Mouse (Mus musculus) heart, embryonic 16.5 days (tissue): ENCODE results near the gene Hvcn1. TPM values are rescaled to one million over a fixed set of nuclear protein-coding genes. Genes with fewer than 3 reads are reported as not detected.

Experiments
- ATAC-seq: fragments of 200-750 bp; cut with Nextera tagmentation; replicated peaks from 2 replicates; pipeline ENCODE4 v1.8.0; 2017; ENCODE audit warnings: moderate number of reproducible peaks; ENCODE audit not compliant: insufficient read depth, low FRiP score; ENCODE audit errors: extremely low read depth
- H3K27ac ChIP-seq: fragments of 300-500 bp; sonication (generic); 2 replicates; pipeline ENCODE4 v1.5.1; 2014; ENCODE audit warnings: mild to moderate bottlenecking, low read length, control low read depth, moderate library complexity
- H3K27me3 ChIP-seq: fragments of 300-500 bp; sonication (generic); 2 replicates; pipeline ENCODE4 v1.6.1; 2014; ENCODE audit warnings: low read length, mixed read lengths; ENCODE audit not compliant: control insufficient read depth, insufficient read depth
- H3K36me3 ChIP-seq: fragments of 300-500 bp; sonication (generic); 2 replicates; pipeline ENCODE4 v1.6.1; 2014; ENCODE audit not compliant: control insufficient read depth, insufficient read depth
- H3K4me1 ChIP-seq: fragments of 300-500 bp; sonication (generic); 2 replicates; pipeline ENCODE4 v1.6.1; 2014; ENCODE audit warnings: low read length, mixed read lengths; ENCODE audit not compliant: control insufficient read depth, insufficient read depth
- H3K4me2 ChIP-seq: fragments of 300-500 bp; sonication (generic); 2 replicates; pipeline ENCODE4 v1.6.1; 2014; ENCODE audit warnings: low read depth, mild to moderate bottlenecking, control low read depth, low read length
- H3K4me3 ChIP-seq: fragments of 300-500 bp; sonication (generic); 2 replicates; pipeline ENCODE4 v1.5.1; 2014; ENCODE audit warnings: mild to moderate bottlenecking, control low read depth, low read length
- H3K9ac ChIP-seq: fragments of 300-500 bp; sonication (generic); 2 replicates; pipeline ENCODE4 v1.6.1; 2014; ENCODE audit warnings: low read length, control low read depth
- H3K9me3 ChIP-seq: fragments of 300-500 bp; sonication (generic); replicated peaks from 2 replicates; pipeline ENCODE4 v1.6.1; 2016; ENCODE audit warnings: low read length; ENCODE audit not compliant: control insufficient read depth
- WGBS: fragments of 180-500 bp; shearing (Covaris S2); extraction: QIAGEN DNeasy Blood & Tissue Kit; methylation state at CpG from one replicate; pipeline ENCODE4 v1.1.7; 2014; 5-methylcytosine and 5-hydroxymethylcytosine counted together
- polyA plus RNA-seq: library from polyadenylated mRNA; unstranded; fragments of >200 nt; fragmentation: Nextera tagmentation; extraction: Ambion mirVana; gene quantifications from 2 replicates; pipeline ENCODE4 v1.2.1, GENCODE M21; 2015

Gene Hvcn1
- polyA plus RNA-seq, 1 experiment from 2014 or later, result 5.7 TPM

GRCm38 (mm10) chr5:122235196-122235836 lies 28.7 kb downstream of the Hvcn1 start:
- H3K9ac ChIP-seq, result no peak overlapping the region
- H3K27ac ChIP-seq, result peak overlapping the region; percentile 17; the same call in 1 of the 2 replicates
- no peaks in the 10 kb centered on the region for H3K27me3 ChIP-seq
- H3K9me3 ChIP-seq, result no peaks in the 10 kb centered on the region
- WGBS, result 60% methylated on average over 9 of the region's 9 CpGs
- H3K4me1 ChIP-seq, result 0 out of 2 replicates have a peak, but pooled peaks cover 3% of the 10 kb centered on the region
- peak; percentile 11; the same call in 1 of the 2 replicates for ATAC-seq
- no peak overlapping the region for H3K4me2 ChIP-seq
- no peaks in the 10 kb centered on the region for H3K36me3 ChIP-seq
- H3K4me3 ChIP-seq, result no peak overlapping the region

DNA sequence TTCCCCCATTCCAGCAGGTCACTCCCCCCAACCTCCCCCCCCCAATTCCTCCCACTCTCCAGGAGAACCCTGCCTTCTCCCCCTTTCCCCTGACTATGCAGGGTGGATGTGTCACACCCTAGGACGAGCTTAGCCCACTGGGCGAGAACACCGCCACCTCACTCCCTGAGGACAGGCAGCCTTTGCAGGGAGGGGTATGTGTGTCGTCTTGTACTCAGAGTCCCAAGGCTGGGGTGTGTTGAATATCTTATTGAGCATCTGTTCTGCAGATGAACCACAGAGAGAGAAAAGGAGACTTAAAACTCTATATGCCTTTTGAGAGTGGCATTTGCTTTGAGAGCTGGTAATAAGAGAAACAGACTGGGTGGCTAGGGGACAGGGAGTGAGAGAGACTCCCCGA lies 30.6 kb downstream of the Hvcn1 start:
- H3K27me3 ChIP-seq, result no peaks in the 10 kb centered on the region
- no peak for ATAC-seq
- no peak overlapping the region for H3K4me2 ChIP-seq
- no peak overlapping the region for H3K27ac ChIP-seq
- H3K4me3 ChIP-seq, result no peak overlapping the region
- H3K4me1 ChIP-seq, result 0 out of 2 replicates have a peak, but pooled peaks cover 3% of the 10 kb centered on the region
- no peaks in the 10 kb centered on the region for H3K9me3 ChIP-seq
- WGBS, result 76% methylated on average over 5 of the region's 5 CpGs
- H3K9ac ChIP-seq, result no peak overlapping the region
- H3K36me3 ChIP-seq, result peaks cover 3% of the 10 kb centered on the region; the same call in 1 of the 2 replicates

GRCm38 (mm10) chr5:122239618-122240017 lies 33.0 kb downstream of the Hvcn1 start:
- Histone ChIP-seq H3K4me2 (no peak overlapping the region), H3K9ac (no peak overlapping the region), H3K36me3 (peaks cover 3% of the 10 kb centered on the region; the same call in 1 of the 2 replicates), H3K27me3 (no peaks in the 10 kb centered on the region), H3K9me3 (no peaks in the 10 kb centered on the region), H3K4me3 (no peak overlapping the region), H3K4me1 (no peaks in the 10 kb centered on the region), H3K27ac (no peak overlapping the region)
- WGBS, result 47% methylated on average over 7 of the region's 7 CpGs
- ATAC-seq, result no peak

DNA sequence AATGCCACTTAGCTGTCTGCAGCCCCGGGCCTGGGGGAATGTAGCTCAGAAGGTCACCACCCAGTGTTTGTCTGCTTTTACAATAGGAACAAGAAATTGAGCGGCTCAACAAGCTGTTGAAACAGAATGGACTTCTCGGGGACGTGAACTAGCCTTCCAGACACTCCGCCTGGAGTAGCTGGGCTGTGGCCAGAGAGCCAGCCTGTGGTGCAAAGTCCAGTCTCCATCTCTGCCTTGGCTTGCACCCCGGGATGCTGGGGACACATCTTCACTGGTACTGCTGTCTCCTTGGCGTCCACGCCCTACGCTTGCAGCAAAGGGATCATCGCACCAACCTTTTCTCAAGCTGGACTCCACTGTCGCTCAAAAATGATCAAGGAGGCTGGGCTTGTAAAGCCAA lies 33.9 kb downstream of the Hvcn1 start:
- ATAC-seq, result no peak
- no peak overlapping the region for H3K9ac ChIP-seq
- H3K9me3 ChIP-seq, result no peaks in the 10 kb centered on the region
- 86% methylated on average over 11 of the region's 11 CpGs for WGBS
- no peak overlapping the region for H3K4me3 ChIP-seq
- no peaks in the 10 kb centered on the region for H3K4me1 ChIP-seq
- no peaks in the 10 kb centered on the region for H3K27me3 ChIP-seq
- H3K4me2 ChIP-seq, result no peak overlapping the region
- H3K36me3 ChIP-seq, result peaks cover 3% of the 10 kb centered on the region; the same call in 1 of the 2 replicates
- no peak overlapping the region for H3K27ac ChIP-seq

DNA sequence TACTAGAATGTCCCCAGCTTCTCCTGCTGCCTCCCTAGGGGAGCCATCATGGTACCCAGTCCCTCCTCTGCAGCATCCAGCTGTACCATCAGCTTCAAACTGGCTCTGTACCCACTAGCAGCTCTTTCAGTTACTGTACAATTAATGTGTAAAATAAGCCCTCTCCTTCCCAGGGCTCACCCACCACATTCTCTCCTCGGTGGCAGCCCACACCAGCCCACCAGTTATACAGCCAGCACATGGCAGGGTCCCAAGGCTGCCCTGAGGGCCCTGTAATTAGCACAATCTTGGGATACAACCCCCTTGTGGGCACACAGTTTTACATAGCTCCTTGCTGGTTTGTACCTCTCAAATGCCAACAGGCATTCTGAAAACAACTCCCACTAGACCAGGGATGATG lies 34.4 kb downstream of the Hvcn1 start:
- no peak for ATAC-seq
- 76% methylated on average over 1 of the region's 1 CpGs for WGBS
- H3K4me3 ChIP-seq, result no peak overlapping the region

GRCm38 (mm10) chr5:122242521-122243123 lies 36.0 kb downstream of the Hvcn1 start:
- 88% methylated on average over 6 of the region's 6 CpGs for WGBS
- no peaks in the 10 kb centered on the region for H3K27me3 ChIP-seq
- H3K4me3 ChIP-seq, result no peak overlapping the region
- H3K4me2 ChIP-seq, result no peak overlapping the region
- H3K36me3 ChIP-seq, result peaks cover 3% of the 10 kb centered on the region; the same call in 1 of the 2 replicates
- no peak overlapping the region for H3K27ac ChIP-seq
- no peak for ATAC-seq
- no peak overlapping the region for H3K9ac ChIP-seq
- H3K4me1 ChIP-seq, result peaks cover 4% of the 10 kb centered on the region; the same call in 1 of the 2 replicates
- H3K9me3 ChIP-seq, result no peaks in the 10 kb centered on the region

More for the DNA sequence above, 34.4 kb downstream of the Hvcn1 start:
- Histone ChIP-seq H3K4me1 (no peaks in the 10 kb centered on the region), H3K4me2 (no peak overlapping the region), H3K36me3 (peaks cover 3% of the 10 kb centered on the region; the same call in 1 of the 2 replicates), H3K9ac (no peak overlapping the region), H3K27me3 (no peaks in the 10 kb centered on the region), H3K9me3 (no peaks in the 10 kb centered on the region), H3K27ac (no peak overlapping the region)

- Histone ChIP-seq H3K36me3 (peaks cover 3% of the 10 kb centered on the region), H3K9me3 (no peaks in the 10 kb centered on the region), H3K9ac (no peak overlapping the region), H3K4me2 (no peak overlapping the region), H3K4me1 (peaks cover 7% of the 10 kb centered on the region; the same call in 1 of the 2 replicates), H3K27me3 (no peaks in the 10 kb centered on the region), H3K27ac (no peak overlapping the region), H3K4me3 (no peak overlapping the region)
- no peak for ATAC-seq
- WGBS, result 86% methylated on average over 17 of the region's 17 CpGs
These were observed 37.3 kb downstream of the Hvcn1 start for GRCm38 (mm10) chr5:122243781-122244523.

DNA sequence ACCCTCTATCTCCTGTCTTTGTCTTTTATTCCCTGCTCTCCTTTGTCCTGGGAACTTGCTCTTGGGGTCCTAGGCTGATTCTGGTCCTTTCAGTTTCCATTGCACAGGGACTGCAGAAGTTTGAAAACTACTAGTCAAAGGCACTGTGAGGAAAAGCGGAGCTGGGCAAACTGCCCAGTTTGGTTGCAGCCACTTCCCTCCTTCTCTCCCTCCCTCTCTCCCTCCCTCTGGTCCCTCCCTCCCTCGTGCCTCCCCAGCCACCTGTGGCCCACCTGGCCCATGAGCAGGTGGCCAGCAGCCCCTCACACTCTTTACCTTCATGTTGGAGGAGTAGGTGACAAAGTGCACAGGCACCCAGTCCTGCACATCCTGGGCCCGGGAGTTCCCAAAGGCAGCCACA lies 38.6 kb downstream of the Hvcn1 start:
- WGBS, result 63% methylated on average over 3 of the region's 3 CpGs
- H3K4me3 ChIP-seq, result no peak overlapping the region
- no peak for ATAC-seq
- peaks cover 7% of the 10 kb centered on the region; the same call in 1 of the 2 replicates for H3K4me1 ChIP-seq
- no peaks in the 10 kb centered on the region for H3K9me3 ChIP-seq
- H3K4me2 ChIP-seq, result no peak overlapping the region
- H3K36me3 ChIP-seq, result peaks cover 3% of the 10 kb centered on the region
- H3K9ac ChIP-seq, result no peak overlapping the region
- H3K27ac ChIP-seq, result no peak overlapping the region
- no peaks in the 10 kb centered on the region for H3K27me3 ChIP-seq
